8 mouse cellular contexts compared by ENCODE assay signal in genomic region chr10:111297631-111298030, GRCm38 (mm10). TPM values are rescaled to one million over a fixed set of nuclear protein-coding genes. Genes with fewer than 3 reads are reported as not detected.
DNase-seq lines count a peak whose midpoint lies in the region; ATAC-seq and TF ChIP-seq lines count a peak whose summit lies in the region.

No protein-coding gene starts in this region.

- TF ChIP-seq CTCF in ES-Bruce4 (IDR thresholded peaks at IDR 0.05; ENCODE audit: low read depth, low read length) = no peak
- TF ChIP-seq CTCF in heart, postnatal 0 days (IDR thresholded peaks at IDR 0.05; ENCODE audit: low read depth) = no peak

- no peaks in the 10 kb centered on the region for H3K36me3 ChIP-seq in heart, embryonic 11.5 days (ENCODE audit: control insufficient read depth, insufficient read depth, low read length)
- H3K36me3 ChIP-seq in ES-Bruce4 (ENCODE audit: control insufficient read depth, insufficient read depth, low read length, poor library complexity, severe bottlenecking) = 0 out of 2 replicates have a peak, but pooled peaks cover 4% of the 10 kb centered on the region
- peaks cover 10% of the 10 kb centered on the region for H3K36me3 ChIP-seq in heart, postnatal 0 days (replicated peaks; ENCODE audit: control insufficient read depth, insufficient read depth, low read length)
- peaks cover 4% of the 10 kb centered on the region for H3K36me3 ChIP-seq in liver, embryonic 16.5 days (ENCODE audit: control insufficient read depth, insufficient read depth)

- H3K4me2 ChIP-seq in heart, embryonic 11.5 days = peak overlapping the region; percentile 72
- H3K4me2 ChIP-seq in heart, postnatal 0 days (ENCODE audit: low read depth, low read length) = peak overlapping the region; percentile 74
- H3K4me2 ChIP-seq in liver, embryonic 16.5 days (ENCODE audit: low read depth, low read length) = peak overlapping the region; percentile 82

- TF ChIP-seq EP300 in ES-Bruce4 (IDR thresholded peaks at IDR 0.05; ENCODE audit: insufficient read depth, low read depth, low read length) = no peak
- TF ChIP-seq EP300 in heart, postnatal 0 days (IDR thresholded peaks at IDR 0.05; ENCODE audit: low read depth) = no peak

- no peak overlapping the region for H3K9ac ChIP-seq in heart, embryonic 11.5 days (ENCODE audit: low read depth, low read length)
- H3K9ac ChIP-seq in ES-Bruce4 (ENCODE audit: low read depth, poor library complexity, severe bottlenecking) = peak overlapping the region; percentile 71
- H3K9ac ChIP-seq in heart, postnatal 0 days (replicated peaks; ENCODE audit: low read depth, low read length) = peak overlapping the region; percentile 56
- no peak overlapping the region; the same call in 1 of the 2 replicates for H3K9ac ChIP-seq in liver, embryonic 16.5 days (ENCODE audit: low read depth, low read length)

- intact Hi-C loops in heart, postnatal 14 days (cut with DNase I) = loop anchor here (5.0 to 10.0 kb wide), 3 partner anchors 175 to 660 kb away; partner anchors contain the start of gene Nap1l1

- no peak for ATAC-seq in heart, embryonic 11.5 days (replicated peaks; ENCODE audit: insufficient number of reproducible peaks, low FRiP score, low TSS enrichment)
- no peak for ATAC-seq in heart, postnatal 0 days (ENCODE audit: insufficient read depth, low read depth)
- ATAC-seq in liver, embryonic 16.5 days (ENCODE audit: low read depth) = no peak
- no peak for ATAC-seq in megakaryocyte-erythroid progenitor cell, adult 5-6 weeks (replicated peaks; ENCODE audit: low FRiP score, low TSS enrichment, poor library complexity, severe bottlenecking)

- H3K4me3 ChIP-seq in heart, embryonic 11.5 days (ENCODE audit: low read depth, low read length) = peak overlapping the region; percentile 82; the same call in 1 of the 2 replicates
- H3K4me3 ChIP-seq in ES-Bruce4 (ENCODE audit: low read depth, low read length) = no peak overlapping the region; the same call in 1 of the 2 replicates
- peak overlapping the region; percentile 68 for H3K4me3 ChIP-seq in heart, postnatal 0 days (ENCODE audit: low read depth, low read length)
- peak overlapping the region; percentile 86 for H3K4me3 ChIP-seq in liver, embryonic 16.5 days (ENCODE audit: low read depth, low read length)

- H3K27me3 ChIP-seq in heart, embryonic 11.5 days (ENCODE audit: control insufficient read depth, insufficient read depth, low read length) = no peaks in the 10 kb centered on the region
- H3K27me3 ChIP-seq in ES-Bruce4 (ENCODE audit: control insufficient read depth, insufficient read depth, low read length, poor library complexity, severe bottlenecking) = no peaks in the 10 kb centered on the region
- H3K27me3 ChIP-seq in heart, postnatal 0 days (ENCODE audit: control insufficient read depth, insufficient read depth, low read length) = no peaks in the 10 kb centered on the region
- no peaks in the 10 kb centered on the region for H3K27me3 ChIP-seq in liver, embryonic 16.5 days (ENCODE audit: control insufficient read depth, insufficient read depth, low read depth, low read length)

- H3K9me3 ChIP-seq in heart, embryonic 11.5 days (replicated peaks; ENCODE audit: control insufficient read depth, low read length) = no peaks in the 10 kb centered on the region
- H3K9me3 ChIP-seq in ES-Bruce4 (replicated peaks; ENCODE audit: control insufficient read depth, insufficient read depth, low read length, poor library complexity, severe bottlenecking) = no peaks in the 10 kb centered on the region
- no peaks in the 10 kb centered on the region for H3K9me3 ChIP-seq in heart, postnatal 0 days (replicated peaks; ENCODE audit: control insufficient read depth, low read length)
- H3K9me3 ChIP-seq in liver, embryonic 16.5 days (replicated peaks; ENCODE audit: control insufficient read depth, low read length) = no peaks in the 10 kb centered on the region

- peaks cover 4% of the 10 kb centered on the region; the same call in 1 of the 2 replicates for H3K4me1 ChIP-seq in heart, embryonic 11.5 days (ENCODE audit: control insufficient read depth, insufficient read depth, low read length)
- peaks cover 1% of the 10 kb centered on the region for H3K4me1 ChIP-seq in ES-Bruce4 (ENCODE audit: control insufficient read depth, insufficient read depth, low read length)
- H3K4me1 ChIP-seq in heart, postnatal 0 days (ENCODE audit: control insufficient read depth, insufficient read depth) = 0 out of 2 replicates have a peak, but pooled peaks cover 8% of the 10 kb centered on the region
- peaks cover 12% of the 10 kb centered on the region for H3K4me1 ChIP-seq in liver, embryonic 16.5 days (ENCODE audit: control insufficient read depth, low read depth, low read length)

- DNase-seq in heart, postnatal 14 days = no peak
- no peak for DNase-seq in heart, postnatal 0 days (ENCODE audit: low spot score)
- DNase-seq in adrenal gland, adult 8-10 months = no peak
- no peak for DNase-seq in urinary bladder, postnatal 4 days (ENCODE audit: low spot score in 2 of 2)

- no peak for TF ChIP-seq POLR2A in ES-Bruce4 (IDR thresholded peaks at IDR 0.05; ENCODE audit: insufficient read depth, low read length)

- no peak overlapping the region for H3K27ac ChIP-seq in heart, embryonic 11.5 days (ENCODE audit: low read depth, low read length)
- no peak overlapping the region for H3K27ac ChIP-seq in ES-Bruce4 (ENCODE audit: insufficient read depth, low read length)
- no peak overlapping the region for H3K27ac ChIP-seq in heart, postnatal 0 days (ENCODE audit: low read depth)
- no peak overlapping the region for H3K27ac ChIP-seq in liver, embryonic 16.5 days (ENCODE audit: low read length)

- 46% methylated on average over 6 of the region's 6 CpGs for WGBS in heart, embryonic 11.5 days (ENCODE audit: insufficient replicate concordance)
- 34% methylated on average over 6 of the region's 6 CpGs for WGBS in heart, postnatal 0 days
- WGBS in liver, embryonic 16.5 days (ENCODE audit: insufficient replicate concordance) = 27% methylated on average over 6 of the region's 6 CpGs

RNA-seq across cellular contexts. Expression of gene Bbs10, which starts 0.8 kb away (rescaled TPM):
- 4.1 and 6.3 TPM in 2 replicates for polyA plus RNA-seq in heart, embryonic 11.5 days (2014; fragmentation: Nextera tagmentation; extraction: Ambion mirVana)
- 1 to 10 TPM; 3.1 to 3.2 TPM for total RNA-seq in heart, postnatal 14 days (2021)
- 3.4 and 4.4 TPM in 2 replicates for polyA plus RNA-seq in ES-Bruce4 (2011; ENCODE audit: insufficient read depth, insufficient read length, low read depth, missing spikeins)
- total RNA-seq in heart, postnatal 0 days (2014; rRNA removed; ENCODE audit: low replicate concordance) = 2.5 and 7.2 TPM in 2 replicates
- 2.5 and 3.2 TPM in 2 replicates for polyA plus RNA-seq in heart, postnatal 0 days (2015; fragmentation: Nextera tagmentation; extraction: Ambion mirVana)
- 0.91 and 1.4 TPM in 2 replicates for polyA plus RNA-seq in liver, embryonic 16.5 days (2015; fragmentation: Nextera tagmentation; extraction: Ambion mirVana)
- total RNA-seq in megakaryocyte-erythroid progenitor cell, adult 5-6 weeks (2014; fragmentation: Nextera tagmentation) = 2.0 and 3.1 TPM in 2 replicates
- total RNA-seq in megakaryocyte-erythroid progenitor cell, adult 5-6 weeks (2017) = 4.8 and 6.3 TPM in 2 replicates
- 1 to 10 TPM; 7.1 to 8.9 (median 7.9) TPM for total RNA-seq in adrenal gland, adult 8-10 months (2022)

Comparison
In these comparisons a context has a peak if more than half of its experiments do, and no peak if none do; other contexts are left out.
1. H3K9ac ChIP-seq: peak in ES-Bruce4 (single experiment) and heart, postnatal 0 days (single experiment); none in heart, embryonic 11.5 days (single experiment) and liver, embryonic 16.5 days (single experiment).
2. Peak in every context shown above with its lines, with median percentiles within 50 percentile points of each other: H3K4me2 ChIP-seq.